Mouse (Mus musculus): ENCODE data around the gene Pkp2. TPM values are rescaled to one million over a fixed set of nuclear protein-coding genes. Genes with fewer than 3 reads are reported as not detected.

Pkp2 gene
- polyA plus RNA-seq (2015; fragmentation: Illumina TruSeq; extraction: RNeasy Lipid Tissue Mini Kit (QIAGEN cat#74804); ENCODE audit: insufficient read depth, low read depth, low replicate concordance): 2.4 TPM

DNA sequence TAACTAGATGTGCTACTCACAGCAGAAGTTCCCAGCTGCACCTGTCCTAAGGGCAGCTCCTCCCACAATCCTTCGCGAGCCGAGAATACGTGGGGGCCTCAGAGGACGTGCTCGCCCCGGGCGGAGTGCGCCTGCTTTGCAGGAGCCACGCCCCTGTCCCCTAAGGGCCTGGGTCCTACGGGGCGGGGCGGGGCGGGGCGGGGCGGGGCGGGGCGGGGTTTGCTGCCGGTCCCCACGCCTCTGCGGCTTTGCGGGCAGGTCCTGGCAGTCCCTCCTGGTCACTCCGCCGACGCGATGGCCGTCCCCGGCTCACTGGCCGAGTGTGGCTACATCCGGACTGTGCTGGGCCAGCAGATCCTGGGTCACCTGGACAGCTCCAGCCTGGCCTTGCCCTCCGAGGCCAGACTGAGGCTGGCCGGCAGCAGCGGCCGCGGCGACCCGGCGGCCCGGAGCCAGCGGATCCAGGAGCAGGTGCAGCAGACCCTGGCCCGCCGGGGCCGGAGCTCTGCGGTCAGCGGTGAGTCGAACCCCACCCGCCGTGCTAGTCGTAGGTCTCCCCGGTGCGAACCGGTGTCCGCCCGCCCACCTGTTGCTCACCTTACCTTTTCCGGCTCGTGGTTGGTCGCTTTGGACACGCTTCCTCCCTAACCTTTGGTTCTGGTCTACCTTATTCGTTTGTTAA, at the start of gene Pkp2:
Pkp2 (plus strand) TSS at position 240 of the 682 bp plus-strand sequence.

GRCm38 (mm10) chr16:16302369-16303137, 89.4 kb downstream of the Pkp2 start, which contains the start of gene Yars2:
Gene Yars2 (plus strand): TSS chr16:16302965.

Other genes with a start within 250 kb of the Pkp2 start
- gene Yars2, start 89.6 kb downstream of the Pkp2 start, polyA plus RNA-seq (2015; fragmentation: Illumina TruSeq; extraction: RNeasy Lipid Tissue Mini Kit (QIAGEN cat#74804); ENCODE audit: insufficient read depth, low read depth, low replicate concordance): 3.2 TPM
- gene Dnm1l, start 145.6 kb downstream of the Pkp2 start, polyA plus RNA-seq (2015; fragmentation: Illumina TruSeq; extraction: RNeasy Lipid Tissue Mini Kit (QIAGEN cat#74804); ENCODE audit: insufficient read depth, low read depth, low replicate concordance): 13.0 TPM